Mouse (Mus musculus): ENCODE measurements around the gene Col19a1.
"Not testable (repeated sequence)": the region's sequence is repeated elsewhere in the genome, so short reads cannot be mapped to it uniquely, and the experiment has no call there.

The Col19a1 gene

DNA sequence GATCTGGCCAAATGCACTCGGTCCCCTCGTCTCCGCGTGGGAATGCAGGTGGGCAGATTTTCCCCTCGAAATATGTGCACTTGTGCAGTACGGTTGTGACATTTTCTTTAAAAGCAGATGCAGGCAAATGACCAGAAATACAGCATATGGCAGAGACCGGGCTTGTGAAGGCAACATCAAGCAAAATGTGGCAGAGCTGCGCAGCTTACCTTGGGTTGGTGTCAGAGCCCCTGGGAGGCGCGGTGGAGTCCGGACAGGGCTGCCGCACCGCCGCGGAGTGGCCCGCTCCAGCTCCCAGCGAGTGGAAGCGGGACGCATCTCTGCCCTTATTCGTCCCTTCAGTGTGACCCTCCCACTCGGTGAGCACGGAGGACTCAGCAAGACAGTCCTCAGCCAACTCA, at the start of gene Col19a1:
Gene Col19a1 (minus strand): TSS at position 332 of the 401 bp plus-strand sequence.
- no peak for DNase-seq

DNA sequence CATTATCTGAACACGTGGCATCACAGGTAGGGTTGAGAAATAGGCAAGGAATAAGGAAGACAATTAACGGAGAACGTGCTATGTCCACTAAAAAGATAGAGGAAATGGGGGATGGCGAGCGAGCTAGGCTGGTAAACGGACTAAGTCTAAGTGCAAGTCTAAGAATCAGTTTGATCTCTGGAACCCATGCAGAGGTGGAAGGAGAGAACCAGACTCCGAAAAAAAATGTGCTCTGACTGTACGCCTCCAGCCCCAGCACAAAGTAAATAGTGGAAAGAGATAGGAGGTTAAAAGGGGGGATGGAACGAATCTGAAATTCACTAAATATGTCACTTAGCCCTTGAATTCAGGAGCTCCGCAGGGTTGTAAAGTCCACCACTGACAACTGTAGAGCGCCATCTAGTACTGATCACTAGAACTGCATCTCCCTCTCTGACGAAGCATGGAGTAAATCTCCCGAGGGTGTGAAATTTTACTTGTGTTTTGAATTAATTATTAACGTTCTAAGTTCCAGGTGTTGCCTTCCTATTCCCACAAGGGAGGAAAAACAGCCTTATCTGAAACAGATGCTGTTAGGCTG, 46.4 kb upstream of the Col19a1 start:
- no peak for DNase-seq

DNA sequence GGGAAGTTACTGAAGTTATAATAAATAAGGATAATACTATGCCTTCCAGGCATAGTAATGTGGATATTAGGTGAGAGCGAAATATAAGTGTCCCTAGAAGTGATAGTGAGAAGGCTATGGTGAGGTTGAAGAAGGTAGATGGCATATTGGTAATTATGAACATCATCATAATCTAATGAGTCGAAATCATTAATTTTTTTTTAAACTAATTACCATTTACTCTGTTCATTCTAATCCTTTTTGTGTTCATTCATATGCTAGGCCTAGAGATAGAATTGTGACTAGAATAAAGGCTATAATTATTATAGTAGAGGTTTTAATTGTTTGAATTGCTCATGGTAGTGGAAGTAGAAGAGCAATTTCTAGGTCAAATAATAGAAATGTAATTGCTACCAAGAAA, 25.3 kb upstream of the Col19a1 start:
- not testable (repeated sequence) for DNase-seq

DNA sequence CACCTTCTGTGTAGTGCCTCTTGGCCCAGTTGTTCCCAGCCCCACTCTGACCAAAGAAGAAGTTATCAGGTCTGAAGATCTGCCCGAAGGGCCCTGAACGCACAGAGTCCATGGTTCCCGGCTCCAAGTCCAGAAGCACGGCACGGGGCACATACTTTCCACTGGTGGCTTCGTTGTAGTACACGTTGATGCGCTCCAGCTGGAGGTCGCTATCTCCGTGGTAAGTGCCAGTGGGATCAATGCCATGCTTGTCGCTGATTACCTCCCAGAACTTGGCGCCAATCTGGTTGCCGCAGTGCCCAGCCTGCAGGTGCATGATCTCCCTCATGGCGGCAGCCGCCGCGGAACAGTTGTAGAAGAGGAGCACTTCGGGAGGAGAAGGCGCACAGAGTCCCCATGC, 7.8 kb upstream of the Col19a1 start:
- DNase-seq: no peak

DNA sequence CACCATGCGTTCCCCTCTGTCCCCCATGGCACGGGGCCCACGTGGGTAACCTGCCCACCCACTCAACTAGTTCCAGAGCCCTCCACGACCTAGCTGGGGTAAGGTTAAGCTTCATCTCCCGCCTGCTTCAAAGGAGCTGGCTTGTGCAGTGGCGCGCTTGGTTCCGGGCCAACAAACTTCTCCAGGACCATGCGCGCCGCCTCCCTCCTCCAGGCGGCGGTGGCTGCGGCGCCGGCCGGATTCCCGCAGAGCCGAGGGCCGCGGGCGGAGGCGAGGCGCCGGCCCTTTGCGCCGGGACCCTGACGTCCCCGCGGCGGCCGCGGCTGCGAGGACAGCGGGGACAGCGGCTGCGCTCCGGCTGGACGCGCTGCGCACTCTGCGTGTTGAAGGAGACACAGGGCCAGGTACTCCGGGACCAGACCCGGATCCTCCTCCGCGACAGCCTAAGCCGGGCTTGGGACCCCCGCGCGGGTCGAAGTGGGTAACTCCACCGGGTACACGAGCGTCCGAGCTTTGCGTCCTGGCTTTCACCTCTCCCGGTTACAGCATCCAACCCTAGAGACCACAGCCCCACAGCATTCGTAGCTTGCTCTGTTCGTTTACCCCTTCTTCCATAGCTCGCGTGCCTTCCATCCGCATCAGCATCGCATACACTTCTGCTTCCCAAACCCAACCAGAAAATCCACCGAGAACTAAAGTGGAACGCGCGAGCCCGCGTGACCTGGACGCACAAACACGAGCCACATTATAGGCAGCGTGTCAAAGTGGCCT, 717 bp downstream of the Col19a1 start:
- no peak for DNase-seq

DNA sequence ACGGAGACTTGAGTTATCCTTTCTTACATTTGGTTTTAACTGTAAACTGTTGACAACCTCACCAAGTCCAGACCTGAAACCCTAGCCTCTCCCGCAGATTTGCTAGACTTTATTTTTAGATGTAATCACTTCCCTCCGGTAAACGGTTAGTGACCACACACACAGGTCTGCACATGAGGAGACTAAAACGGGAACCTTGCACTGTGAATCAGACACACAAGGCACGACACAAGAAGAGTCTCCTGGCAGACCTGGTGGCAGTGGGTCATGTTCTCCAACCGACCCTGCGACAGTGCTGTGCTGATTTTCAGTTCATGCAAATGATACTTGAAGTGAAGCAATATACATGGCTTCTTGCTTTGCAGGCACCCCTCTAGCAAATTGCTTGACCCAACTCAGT, 14.7 kb downstream of the Col19a1 start:
- DNase-seq: no peak

DNA sequence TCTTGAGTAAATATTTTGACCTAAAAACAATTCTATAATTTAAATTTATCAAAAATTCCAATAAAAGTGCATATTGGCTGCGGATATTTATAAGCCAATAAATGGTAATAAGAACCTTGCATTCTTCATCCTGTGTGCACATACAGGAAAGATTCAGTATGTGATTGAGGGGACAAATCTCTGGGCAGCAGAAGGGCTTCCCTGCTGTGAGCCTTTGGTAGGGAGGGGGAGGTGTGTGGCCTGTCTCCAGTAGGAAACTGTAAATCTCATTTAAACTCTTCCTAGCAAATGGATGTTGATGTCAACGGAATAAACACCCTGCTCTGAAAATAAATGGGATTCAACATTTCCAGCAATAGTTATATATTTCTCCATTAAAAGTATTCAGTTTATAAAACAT, 23.2 kb downstream of the Col19a1 start:
- DNase-seq: no peak

DNA sequence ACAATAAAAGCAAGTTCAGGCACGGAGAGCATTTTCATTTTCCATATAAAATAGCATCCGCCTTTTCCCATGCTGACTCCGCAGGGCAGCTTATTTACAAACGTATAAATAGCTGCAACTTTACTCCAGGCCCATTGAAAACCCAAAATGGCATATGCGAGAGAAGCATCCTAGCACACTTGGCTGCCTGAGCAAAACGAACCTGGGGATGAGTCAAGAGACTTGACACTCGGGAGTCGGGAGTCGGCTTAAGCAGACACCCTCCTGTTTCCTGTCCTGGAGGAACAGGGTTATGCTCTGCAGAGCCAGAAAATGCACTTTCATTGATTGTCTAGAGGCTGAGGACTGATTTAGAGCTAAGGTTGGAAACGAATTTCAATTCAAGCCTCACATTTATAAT, 29.3 kb downstream of the Col19a1 start:
- DNase-seq: no peak

DNA sequence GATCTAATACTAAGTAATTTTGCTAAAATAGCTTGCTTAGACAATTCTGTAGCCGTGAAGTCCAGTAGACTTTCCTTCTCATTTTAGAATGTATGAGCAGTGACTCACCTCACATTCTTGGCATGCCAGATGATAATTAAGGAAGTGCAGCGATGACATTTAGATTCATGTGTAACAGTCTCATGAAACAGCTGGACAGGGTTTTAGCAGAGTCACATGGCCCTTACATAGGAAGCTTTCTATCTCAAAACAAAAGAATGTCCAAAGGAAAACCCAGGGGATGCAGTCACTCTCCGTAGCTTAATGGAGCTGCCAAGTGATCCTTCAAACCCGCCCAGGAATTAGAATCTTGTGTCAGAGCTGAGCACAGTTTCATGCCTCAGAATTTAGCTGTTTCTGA, 33.8 kb downstream of the Col19a1 start:
- no peak for DNase-seq

DNA sequence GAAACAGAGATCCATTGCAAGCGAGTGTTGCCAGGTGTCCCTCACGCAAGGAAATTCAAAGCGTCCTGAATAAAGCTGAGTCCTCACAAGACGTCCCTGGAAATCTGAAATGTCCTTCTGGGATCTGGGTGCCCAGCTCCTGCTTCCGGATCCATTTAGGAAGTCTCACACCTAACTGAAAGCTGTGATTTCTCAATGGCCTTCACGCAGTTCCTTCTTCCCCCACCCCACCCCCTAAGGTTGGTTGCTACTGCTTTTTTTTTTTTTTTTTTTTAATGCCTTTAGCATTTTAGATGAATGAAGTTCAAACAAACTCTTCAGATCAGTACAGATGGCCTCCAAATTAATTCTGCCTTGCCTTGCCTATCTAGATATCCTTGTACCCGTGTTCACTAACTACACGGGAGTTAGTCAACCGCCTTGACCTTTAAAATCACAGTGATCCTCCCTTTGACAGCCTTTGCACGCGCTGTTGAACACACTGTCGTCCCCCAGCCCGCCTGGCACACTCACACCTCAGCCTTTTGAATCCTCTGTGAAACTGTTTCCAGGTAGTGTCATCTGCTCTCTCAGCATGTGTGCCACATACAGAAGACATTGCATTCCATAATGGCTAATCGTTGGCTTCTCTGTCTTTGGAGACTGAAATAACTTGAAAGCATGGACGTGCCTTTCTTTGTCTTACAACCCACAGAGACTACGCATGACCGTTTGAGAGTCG, 36.6 kb downstream of the Col19a1 start:
- DNase-seq: no peak

DNA sequence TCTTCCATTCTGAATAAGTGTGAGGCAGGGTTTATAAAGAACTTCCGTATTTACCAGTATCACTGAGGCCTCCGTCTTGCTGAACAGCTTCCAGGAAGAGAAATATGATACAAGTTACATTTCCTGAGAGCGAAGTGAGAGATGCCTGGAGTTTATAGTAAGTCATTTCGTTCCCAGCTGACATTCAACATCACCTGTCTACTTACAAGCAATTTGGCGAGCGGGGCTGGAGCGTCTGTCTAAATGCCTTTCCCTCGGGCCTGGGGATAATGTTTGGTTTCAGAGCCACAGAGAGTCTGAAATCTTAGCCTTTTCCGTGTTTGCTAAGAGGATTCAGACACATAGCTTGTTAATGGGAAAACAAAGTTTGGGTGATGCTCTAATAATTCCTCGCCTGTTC, 37.2 kb downstream of the Col19a1 start:
- DNase-seq: no peak

DNA sequence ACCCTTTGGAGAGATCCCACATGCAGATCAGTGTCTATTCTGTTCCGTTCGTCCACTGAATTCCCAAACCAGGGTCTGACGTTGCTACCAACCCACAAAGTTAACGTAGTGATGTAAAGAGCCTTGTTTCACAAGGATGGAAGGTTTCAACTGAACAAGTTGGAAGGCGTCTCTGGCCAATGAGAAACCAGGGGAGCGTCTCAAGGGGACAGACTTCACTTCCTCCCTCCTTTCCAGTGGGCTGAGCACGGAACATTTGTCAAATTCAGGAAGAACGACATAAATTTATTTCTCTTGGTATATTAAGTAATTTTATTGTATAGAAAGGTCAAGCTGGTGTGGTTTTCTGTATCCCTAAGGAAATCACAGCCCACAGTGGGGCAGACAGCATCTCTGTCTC, 38.2 kb downstream of the Col19a1 start:
- DNase-seq: no peak

DNA sequence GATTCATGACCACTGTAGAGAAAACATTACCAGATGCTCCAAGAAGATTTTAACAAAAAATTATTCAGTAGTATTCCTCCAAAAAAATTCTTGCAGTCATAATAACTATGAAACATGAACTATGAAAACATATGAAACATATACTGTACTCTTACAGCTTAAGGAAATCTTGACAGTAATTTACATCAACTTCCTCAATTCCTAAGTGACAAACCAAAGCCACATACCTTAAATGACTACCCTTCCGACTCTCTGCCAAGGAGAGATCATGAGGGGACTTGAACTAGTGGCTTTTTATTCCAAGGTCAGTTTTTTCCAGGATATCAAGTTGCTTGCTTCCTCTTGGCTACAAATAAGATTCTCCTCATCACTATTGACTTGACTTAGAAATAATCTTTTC, 39.7 kb downstream of the Col19a1 start:
- no peak for DNase-seq

DNA sequence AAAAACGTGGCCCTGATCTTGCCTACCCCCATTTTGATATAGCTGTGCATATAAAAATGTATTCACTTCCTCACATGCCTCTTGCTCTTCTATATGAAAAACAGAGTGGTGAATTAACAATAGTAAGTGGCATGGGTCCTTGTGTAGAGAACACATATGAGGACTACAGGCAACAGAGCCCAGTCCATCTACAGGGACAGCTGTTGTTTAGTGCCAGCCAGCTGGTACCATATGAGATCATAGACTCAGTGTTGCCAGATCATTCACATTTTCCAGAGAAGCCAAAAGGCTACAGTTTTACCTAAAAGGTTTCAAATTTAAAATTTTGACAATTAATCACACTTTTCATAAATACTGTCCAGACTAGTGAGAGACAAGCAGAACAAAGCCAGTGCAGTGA, 47.4 kb downstream of the Col19a1 start:
- no peak for DNase-seq

DNA sequence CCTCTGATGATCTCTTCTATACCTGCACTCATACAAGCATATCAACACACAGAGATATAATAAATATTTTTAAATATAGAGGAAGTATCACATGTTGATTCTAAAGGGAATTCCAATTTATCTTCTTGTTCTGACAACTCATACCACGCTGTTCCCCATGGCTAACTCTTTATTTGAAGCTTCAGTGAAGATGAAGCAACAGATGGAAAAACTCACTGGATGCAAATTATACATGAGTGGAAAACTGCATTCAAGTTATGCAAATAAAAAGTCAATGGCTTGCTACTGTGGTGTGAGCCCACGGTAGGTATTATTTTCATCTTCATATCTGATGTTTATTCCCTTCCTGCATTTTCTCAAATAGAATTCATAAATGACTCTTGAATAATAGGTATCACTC, 60.1 kb downstream of the Col19a1 start:
- DNase-seq: no peak

DNA sequence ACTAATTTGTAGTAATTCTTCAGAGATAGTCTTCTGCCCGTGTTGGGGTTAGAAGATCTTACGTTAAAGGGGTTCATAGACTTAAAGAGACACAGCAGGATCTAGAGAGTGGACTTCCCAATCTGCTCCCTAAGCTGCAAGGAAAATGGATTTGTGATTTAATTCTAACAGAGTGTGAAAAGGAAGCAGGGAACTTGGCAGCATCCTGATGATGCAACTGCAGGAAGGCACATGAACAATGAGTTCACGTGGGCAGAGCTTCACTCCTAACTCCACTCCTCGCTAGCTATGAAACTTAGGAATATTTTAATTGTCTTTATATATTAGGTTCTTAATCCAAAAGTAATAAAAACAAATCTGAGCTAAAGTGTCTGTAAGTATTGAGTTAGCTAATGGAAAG, 69.8 kb downstream of the Col19a1 start:
- no peak for DNase-seq

DNA sequence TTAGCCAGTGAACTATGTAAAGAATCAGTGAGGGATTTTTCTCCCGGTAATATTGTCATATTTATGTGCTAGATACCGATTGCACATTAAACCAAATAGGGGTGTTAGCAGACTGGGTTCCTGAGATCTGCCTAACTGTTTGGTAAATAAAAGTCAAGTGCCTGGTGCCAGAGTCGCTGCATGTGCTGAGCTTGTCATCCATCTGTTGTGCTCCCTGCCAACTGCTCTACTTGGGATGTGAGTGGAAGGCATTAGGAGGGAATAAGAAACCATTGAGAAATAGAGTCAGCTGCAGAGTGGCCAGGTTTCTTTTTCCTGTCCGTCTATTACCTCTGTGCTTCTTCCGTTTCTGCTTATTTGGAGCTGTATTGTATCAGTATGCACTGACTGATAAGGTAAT, 71.9 kb downstream of the Col19a1 start:
- DNase-seq: no peak

DNA sequence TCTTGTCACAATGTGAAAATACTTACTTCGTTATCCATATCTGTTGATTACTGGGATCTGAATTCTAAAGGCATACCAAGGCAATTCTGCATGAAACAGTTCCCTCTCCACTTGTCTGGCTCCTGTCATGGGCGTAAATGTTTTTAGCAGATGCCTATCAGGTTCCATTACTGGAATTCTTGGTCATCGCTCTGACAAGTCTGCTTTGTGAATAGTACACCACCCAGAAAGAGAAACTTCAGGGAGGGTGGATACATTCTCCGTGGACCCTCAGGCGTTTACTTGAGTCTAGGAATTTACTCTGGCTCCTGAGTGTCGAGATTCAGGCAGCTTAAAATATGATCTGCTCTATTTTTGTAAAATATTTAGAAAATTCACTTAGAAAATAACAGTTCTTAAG, 75.7 kb downstream of the Col19a1 start:
- DNase-seq: no peak

DNA sequence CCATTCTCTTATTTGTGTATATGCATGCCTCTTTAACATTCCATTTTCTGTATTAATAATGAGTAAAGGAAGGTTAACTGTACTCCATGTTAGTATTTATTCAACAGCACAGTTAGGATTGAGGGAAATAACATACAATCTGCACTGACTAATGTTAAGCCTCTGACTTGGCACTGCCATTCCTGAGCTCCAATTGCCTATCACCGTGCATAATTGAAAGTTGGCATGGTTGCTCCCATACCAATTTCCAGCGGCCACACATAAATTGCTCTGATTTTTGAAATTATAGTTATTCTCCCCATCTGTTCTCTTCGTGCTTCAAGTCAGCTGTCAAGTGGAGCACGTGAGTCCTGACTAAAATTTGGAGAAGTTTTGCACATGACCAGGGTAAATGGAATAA, 91.9 kb downstream of the Col19a1 start:
- DNase-seq: no peak

DNA sequence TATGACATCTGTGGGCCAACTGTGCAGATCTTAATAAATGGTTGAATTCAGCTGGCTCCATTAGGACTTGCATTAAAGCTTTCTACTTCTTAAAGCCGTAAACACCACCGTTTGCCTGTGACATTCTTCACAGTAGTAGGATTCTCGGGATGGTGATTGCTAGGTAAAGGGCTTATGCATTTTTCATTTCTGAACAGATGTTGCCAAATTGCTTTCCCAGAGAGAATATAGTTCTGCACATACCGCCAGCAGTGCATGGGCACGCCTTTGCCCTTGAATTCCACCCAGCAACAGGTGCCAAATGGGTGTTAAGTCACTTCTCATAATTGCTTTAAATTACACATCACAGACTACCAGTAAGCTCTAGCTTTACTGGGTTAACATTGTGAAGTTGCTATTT, 103.1 kb downstream of the Col19a1 start:
- no peak for DNase-seq

DNA sequence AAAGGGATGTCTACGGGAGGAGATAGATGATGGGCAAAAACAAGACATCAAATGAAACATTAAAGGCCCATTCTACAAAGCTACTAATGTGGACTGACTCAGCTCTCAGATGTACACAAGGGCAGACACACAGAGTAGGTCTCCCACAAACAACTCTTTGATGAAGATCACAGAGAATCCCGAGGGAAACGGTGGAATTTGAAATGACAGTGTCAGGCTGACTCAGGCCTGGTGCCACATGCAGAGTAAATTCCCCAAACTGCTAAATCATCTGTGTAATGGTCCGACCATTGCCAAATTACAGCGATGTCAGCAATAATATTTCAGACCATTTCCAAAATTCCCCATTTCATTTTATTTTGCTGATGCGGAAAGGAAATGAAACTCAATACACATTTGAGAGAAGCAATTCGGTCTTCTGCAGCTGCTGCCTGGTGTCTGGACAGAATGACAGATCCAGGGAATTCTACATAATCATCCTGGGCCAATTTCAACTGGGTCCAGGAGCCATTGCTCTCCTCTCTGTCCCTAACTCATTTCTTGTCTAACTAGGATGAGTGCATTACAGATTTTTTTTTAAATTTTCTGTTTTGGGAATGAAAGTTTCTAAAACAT, 116.1 kb downstream of the Col19a1 start:
- DNase-seq: no peak

DNA sequence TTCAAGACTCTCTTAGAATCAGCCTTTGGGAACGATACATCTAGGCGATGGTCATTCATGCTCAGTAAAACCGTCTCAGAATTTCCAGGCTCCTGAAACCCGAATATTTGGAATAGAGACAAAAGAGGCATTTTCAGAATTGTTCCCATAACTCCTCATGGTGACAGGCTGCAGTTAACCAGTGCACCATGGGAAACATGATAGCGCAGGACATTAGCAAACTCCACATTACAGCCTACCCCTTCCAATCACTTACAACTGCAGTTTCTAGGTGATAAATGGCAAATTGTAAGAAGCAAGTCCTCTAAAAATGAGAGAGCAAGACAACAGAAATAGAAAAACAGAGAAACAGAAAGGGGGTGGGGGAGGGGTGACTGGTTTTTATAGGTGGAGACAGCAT, 116.6 kb downstream of the Col19a1 start:
- DNase-seq: no peak

DNA sequence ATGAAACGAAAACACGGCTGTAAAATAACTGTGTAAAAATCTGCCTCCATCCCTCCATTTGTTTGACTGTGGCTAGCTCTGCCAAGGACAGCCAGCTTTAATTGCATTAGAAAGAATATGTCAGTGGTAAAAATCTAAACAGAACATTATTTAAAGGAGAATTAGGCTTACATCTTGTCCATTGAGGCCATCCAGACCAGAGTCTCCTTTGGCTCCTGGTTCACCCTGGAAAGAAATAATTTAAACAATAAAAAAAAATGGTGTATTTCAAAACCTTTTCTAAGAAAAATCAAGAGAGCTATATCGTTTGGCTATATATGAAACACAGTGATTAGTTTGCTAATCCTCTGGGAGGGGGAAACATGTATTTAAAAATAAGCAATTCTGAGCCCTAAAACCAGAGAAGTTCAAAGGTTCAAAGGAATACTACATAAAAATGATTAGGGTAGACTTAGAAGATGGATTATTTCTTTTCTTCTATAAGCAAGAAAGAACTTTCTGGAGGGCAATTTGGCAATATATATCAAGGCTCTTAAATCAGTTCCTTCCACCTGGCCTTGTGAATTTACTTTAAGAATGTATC, 125.9 kb downstream of the Col19a1 start:
- no peak for DNase-seq
